Mouse (Mus musculus) megakaryocyte, embryonic 14.5 days (primary cell): ENCODE results near the gene Pate2.

Experiments
- FLI1 ChIP-seq: IDR thresholded peaks from 2 replicates; pipeline ENCODE4 v1.6.1; 2012; ENCODE audit warnings: low read length, inconsistent platforms, mixed read lengths
- GATA1 ChIP-seq: IDR thresholded peaks from 3 replicates; pipeline ENCODE4 v1.6.1; 2012; ENCODE audit warnings: mixed read lengths, low read length, inconsistent platforms, borderline replicate concordance

DNA sequence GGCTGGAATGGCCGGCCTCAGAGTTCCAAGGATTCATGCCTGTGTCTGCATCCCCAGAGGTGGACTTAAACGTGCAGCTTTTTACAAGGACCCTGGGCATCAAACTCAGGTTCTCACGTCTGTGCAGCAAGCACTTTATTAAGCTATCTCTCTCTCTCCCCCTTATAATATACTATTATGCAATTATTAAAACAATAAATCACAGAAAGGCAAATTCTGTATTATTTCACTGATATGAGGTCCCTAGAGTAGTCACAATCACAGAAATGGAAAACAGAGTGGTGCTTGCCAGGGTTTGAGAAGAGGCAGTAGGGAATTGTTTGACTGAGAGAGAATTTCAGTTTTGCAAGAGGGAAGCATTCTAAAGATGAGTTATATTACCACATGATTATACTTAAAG, 40.9 kb upstream of the Pate2 start:
- TF ChIP-seq GATA1 (no peak), FLI1 (no peak)
